Mouse (Mus musculus) mouse embryonic stem cell (cell line): ENCODE measurements around the gene Fgfr3.

Source experiments
- in situ Hi-C, 2 experiments: fragments of 300-500 bp; cut with MboI; formaldehyde crosslinking; loops; 1 replicate in 1 of 2; 3 replicates in 1 of 2; pipeline ENCODE4 v1.14.3; 2019 to 2020; ENCODE audit warnings: low sequenced_read_pairs in 2 of 2, low pct_unique_long_range_greater_than_20kb in 1 of 2, mixed read lengths in 1 of 2; ENCODE audit not compliant: unreplicated experiment in 1 of 2

Gene Fgfr3

DNA sequence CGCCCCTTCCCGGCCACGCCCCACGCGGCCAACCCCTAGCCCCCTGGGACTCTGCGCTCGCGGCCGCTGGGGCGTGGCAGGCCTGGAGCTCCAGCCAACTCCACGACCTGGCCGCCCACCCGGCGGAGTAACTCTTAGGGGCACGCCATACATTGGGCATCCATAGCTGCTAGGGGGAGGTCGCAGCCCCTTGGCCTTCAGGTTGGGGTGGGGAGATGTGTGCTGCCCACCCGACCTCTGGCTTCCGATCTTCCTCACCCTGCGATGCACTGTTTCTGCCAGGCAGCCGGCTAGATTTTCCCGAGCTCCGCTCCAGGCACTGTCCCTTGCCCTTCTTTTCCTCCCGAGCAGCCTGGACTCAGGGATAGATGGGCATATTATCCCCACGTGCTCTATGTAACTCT lies 25.8 kb upstream of the Fgfr3 start:
- in situ Hi-C loops = no loop called here

DNA sequence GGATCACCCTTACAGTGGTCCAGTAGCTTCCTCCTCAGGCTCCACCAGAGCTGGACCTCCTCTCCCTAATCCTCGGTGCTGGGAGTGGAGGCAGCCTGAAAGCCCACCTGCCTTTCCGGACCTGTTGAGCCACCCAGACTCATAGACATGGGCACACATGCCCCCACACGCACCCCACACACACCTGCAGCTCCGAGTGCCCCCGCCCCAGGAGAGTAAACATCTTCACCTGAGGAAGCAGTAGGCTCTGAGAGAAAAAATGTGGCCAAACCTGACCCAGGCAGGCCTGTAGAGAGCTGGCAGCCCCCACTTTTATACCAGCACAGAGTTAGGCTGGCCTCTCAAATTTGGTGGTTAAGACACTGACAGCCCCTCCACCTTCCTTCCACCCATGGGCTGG lies 25.0 kb upstream of the Fgfr3 start:
- in situ Hi-C loops = no loop called here

DNA sequence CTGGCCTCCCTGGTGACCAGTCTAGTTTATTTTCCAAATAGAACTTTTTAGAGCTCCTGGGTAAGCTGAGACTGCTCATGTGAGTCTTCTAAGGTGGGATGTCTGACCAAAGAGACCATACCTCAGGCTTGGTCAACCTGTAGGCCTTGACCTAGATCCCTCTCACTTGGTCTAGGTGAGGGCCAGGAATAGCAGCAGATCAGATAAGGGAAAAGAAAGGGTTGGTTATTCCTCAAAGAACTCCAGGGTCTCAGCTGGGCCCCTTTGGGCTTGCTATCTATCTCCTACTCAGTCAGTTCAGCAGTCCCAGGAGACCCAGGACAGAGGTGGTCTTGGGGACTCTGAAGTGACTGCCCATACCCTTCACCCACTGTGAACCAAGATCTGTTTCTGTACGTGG lies 23.9 kb upstream of the Fgfr3 start:
- in situ Hi-C loops = no loop called here

DNA sequence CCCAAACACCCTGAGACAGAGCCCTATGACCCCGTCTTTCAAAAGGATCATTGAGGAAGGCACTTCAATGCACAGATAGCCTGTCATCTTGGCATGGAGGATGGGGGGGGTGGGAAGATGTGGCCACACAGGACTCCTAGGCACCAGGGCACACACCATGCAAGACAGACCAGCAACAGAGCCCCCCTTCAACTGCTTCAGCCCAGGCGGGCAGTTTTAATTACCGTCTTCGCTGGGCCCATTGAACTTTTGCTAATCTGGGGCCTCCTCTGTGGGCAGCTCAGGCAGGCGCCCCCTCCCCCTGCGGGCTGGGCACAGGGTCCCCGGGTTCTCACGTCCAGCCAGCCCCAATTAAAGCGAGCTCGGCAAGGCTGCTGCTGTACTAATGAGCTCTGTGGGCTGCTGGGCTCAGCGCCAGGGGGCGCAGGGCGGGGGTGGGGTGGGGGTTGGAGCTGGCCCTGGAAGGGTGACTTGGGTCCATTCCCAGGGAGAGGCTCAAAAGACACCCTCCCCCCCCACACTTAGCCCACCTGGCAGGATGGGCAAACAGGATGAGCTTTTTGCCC lies 23.4 kb upstream of the Fgfr3 start:
- in situ Hi-C loops = no loop called here

DNA sequence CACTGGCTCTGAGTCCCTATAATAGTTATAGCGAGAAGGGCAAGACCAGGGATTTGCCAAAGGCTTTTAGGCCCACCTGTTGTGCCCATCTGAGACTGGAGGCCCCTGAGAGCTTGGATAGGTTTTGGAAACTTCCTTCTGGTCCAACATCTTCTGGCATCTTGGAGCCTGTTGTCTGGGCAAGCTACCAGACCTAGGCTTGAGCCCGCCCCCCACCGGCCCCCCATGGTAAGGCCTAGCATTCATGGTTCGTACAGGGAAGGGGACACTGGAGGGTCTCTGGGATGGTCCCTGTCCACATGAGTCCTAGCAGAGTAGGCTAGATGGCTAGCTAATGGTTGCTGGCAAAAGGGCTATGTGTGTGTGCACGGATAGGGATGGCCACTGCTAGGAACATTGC lies 22.8 kb upstream of the Fgfr3 start:
- in situ Hi-C loops = no loop called here

DNA sequence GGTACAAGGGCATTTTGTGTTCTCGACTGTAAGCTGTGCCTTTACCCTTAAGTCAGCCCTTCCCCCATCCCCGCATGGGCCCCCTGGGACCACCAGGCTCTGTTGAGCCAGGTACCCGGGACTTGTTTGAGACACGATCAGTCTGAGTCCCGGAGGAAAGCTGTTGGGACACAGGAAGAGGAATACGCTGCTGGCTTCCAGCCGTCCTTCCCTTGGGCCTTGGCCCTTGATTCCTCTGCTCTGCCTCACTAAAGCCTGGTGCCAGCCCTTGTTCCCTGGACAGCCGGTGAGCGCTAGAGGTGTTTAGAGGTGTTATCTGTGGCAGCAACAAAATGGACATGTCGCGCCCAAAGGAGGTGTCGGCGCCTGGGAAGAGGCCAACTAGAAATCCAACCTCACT lies 21.5 kb upstream of the Fgfr3 start:
- in situ Hi-C loops = loop anchor here in 1 of 2 experiments (25.0 kb wide), 1 partner anchor 1687 kb away; the partner anchor contains the start of gene Hmx1

DNA sequence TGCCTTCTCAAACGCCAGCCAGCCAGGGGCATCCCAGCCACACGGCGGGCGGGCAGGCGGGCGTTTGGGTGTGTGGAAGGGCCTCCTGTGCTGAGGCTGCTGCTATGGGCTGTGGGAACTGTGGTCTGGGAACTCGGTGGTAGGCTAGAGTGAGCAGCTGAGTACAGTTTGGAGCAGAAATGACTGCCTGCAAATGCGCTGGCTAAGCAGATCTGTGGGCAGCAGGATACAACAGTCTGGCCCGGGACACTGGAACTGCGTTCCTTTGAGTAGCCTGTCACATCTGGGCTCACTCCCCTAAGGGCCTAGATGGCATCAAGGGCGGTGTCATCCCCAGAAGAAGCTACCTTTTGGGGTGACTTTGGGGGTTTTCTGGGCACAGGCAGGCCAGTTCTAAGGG lies 19.6 kb upstream of the Fgfr3 start:
- in situ Hi-C loops = loop anchor here in 1 of 2 experiments (25.0 kb wide), 1 partner anchor 1685 kb away; the partner anchor contains the start of gene Hmx1

DNA sequence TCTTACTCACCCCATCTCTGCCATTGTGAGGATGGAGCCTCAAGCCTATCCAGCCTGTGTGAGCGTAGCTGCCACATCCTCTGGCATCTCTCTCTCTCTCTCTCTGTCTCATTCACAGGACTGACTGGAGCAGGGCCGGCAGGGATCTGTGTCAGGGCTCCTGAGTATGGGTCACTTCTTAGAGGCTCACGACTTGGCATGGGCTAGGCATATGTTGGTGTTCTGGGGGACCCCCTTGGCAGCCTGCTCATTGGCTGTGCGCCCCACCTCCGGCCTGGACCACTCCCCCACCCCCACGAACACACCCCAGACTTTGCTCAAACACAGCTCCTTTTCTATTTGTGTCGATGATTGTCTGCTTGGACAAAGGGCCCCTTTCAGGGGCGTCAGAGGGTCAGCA lies 17.5 kb upstream of the Fgfr3 start:
- in situ Hi-C loops = loop anchor here in 1 of 2 experiments (25.0 kb wide), 1 partner anchor 1683 kb away; the partner anchor contains the start of gene Hmx1

DNA sequence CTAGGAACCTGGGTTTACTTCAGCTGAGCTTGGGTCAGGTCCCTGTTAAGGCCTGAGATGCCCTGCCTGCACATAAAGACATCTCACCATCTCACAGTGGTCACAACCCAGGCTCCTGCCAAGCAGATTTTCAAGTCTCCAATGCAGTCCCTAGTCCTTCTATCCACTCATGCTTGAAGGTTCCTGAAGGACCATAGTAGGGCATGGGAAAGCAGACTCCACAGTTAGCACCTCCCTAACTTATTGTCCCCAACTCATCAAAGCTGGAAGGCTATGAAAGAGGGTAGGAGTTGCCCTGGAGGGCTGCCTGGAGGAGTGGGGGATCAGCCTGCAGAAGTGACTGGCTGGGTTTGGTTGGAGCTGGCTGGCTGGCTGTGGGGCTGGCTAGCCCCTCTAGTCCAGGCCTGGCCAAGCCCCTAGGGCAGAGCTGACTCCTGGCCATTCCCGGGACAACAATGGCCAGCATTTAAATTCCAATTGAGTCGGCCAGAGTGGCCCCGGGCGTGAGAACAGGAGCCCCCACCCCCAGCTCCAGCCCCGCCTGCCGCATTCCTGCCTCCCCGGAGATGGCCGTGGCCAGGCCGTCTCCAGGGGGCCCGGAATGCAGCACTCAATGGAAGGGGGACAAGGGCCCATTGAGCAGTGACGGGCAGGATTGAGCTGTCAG lies 16.4 kb upstream of the Fgfr3 start:
- in situ Hi-C loops = loop anchor here in 1 of 2 experiments (25.0 kb wide), 1 partner anchor 1682 kb away; the partner anchor contains the start of gene Hmx1

DNA sequence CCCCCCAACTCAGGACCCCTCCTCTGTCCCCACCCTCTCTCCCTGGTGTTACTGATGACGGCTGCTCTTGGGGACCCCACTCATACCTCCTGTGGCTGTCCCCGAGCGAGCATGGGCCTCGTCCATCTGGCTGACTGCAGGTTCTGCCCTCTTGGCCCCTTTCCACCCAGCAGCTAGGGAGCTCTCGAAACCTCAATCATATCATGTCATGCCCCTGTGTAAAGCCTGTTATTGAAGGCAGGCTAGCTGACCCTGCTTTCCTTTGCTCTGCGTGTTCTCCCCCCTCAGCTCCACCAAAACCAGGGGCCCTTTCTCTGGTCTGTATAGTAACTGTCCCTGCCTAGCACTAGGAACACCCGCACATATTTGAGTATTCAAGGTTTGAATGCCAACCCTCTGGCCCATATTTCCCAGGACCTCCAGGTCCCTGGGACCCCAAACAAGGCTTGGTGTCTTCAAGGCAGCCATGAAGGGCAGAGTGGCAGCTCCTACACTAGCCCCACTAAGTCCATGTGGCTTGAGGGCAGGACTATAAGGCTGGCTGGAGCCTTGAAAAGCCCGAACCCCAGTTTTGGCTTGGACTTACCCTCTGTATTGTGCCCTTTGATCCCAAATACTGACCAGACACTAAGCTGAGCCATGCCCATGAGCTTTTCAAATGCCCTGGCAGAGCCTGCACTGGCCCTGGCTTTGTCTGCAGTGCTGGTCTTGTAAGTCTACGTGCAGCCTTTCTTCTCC lies 15.7 kb upstream of the Fgfr3 start:
- in situ Hi-C loops = loop anchor here in 1 of 2 experiments (25.0 kb wide), 1 partner anchor 1682 kb away; the partner anchor contains the start of gene Hmx1

DNA sequence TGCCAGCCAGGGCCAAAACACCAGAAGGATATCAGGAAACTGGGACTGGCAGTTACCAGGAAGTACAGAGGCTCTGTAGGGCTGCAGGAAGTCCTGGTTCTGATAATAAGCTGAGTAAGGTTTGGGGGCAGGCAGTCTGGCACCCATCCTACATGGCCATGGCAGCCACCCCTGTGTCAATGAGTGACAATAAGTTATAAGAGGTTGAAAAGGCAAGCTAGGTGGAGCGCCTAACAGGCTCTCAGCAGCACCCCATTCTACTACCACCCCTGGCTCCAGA lies 15.2 kb upstream of the Fgfr3 start:
- in situ Hi-C loops = loop anchor here in 1 of 2 experiments (25.0 kb wide), 1 partner anchor 1681 kb away; the partner anchor contains the start of gene Hmx1

DNA sequence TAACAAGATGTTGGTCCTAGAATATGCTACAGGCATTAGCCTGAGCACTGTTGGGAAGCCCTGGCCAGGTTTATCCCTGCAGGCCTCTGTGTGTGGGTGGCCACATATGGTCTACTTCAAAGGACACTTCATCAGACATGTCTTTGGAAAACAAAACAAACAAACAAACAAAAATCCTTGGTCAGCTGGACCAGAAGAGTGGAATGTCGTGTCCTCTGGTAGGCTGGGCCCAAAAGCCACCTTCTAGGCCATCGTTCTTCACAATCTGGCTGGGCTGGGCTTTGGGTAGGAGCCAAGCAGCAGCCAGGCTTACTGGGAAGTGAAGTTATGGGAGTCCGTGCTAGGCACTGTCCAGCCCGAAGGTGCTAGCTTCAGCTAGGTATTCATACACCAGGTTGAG lies 14.3 kb upstream of the Fgfr3 start:
- in situ Hi-C loops = loop anchor here in 1 of 2 experiments (25.0 kb wide), 1 partner anchor 1680 kb away; the partner anchor contains the start of gene Hmx1

DNA sequence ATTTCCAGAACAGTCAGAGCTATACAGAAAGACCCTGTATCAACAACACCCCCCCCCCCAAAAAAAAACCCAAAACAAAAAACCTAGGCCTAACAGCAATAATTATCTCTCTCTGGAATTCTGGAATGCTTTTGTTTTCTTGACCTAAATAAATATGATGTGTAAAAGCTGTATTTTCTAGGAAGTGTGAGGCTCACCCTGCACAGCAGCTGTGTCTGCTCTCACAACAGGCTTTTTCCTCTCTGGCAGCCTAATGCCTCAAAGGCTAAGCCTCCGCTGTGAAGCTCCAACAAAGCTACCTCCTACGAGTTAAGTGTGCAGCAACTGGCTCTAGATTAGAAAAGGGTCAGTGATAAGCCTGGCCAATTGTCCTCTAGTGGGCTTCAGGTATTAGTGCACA lies 12.4 kb upstream of the Fgfr3 start:
- in situ Hi-C loops = loop anchor here in 1 of 2 experiments (25.0 kb wide), 1 partner anchor 1678 kb away; the partner anchor contains the start of gene Hmx1

DNA sequence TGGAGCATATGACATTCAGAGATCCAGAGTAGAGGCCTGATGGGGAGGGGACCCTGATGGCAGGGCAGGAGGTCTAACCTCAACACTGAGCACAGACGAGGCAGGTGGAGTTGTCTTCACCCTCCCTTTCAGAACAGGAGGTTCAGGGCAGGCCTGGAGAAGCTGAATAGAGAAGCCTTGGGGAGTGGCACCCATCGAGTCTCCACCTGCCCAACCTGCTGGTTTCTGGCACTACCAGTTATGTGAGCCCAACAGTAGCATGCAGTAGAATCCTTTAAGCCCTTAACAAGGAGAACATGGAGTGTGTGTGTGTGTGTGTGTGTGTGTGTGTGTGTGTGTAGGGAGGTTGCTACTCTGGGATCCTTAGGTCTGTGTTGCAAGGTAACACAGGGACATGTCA lies 8.9 kb upstream of the Fgfr3 start:
- in situ Hi-C loops = loop anchor here in 1 of 2 experiments (25.0 kb wide), 1 partner anchor 1675 kb away; the partner anchor contains the start of gene Hmx1

DNA sequence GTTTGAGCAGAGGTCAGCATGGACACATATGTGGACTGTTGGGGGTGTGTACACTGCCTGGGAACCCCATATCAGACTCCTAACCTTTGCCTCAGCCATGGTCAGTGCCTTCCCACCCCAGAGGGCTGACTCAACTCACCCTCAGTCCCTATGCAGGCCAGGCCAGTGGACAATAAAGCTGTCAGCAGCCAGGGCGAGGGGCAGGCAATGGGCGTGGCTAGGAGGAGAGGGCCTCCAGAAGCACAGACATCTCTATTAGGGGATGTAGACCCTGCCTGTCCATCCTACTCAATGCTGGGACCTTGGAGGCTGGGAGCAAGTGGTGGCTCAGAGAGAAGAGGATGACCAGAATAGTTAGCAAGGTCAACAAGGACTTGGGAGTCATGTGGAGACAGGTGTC lies 6.3 kb upstream of the Fgfr3 start:
- in situ Hi-C loops = loop anchor here in 1 of 2 experiments (25.0 kb wide), 1 partner anchor 1672 kb away; the partner anchor contains the start of gene Hmx1

DNA sequence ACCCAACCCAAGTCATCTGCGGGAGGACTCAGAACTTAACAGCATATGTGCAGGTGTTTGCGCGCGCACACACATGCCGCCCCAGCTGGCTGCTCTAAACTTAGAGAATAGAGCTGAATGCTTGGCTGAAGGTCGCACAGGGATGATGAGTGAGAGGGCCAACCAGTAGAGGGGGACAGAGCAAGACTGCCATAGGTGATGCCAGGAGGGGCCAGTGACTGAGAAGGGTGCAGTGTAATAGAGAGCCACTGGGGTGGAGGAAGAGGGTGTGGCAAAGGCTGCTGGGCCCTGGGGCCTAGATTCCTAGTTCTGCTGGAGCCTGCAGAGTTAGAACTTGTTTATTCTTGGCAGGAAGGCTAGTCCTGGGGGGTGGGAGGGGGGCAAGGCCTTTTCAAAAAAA lies 5.0 kb upstream of the Fgfr3 start:
- in situ Hi-C loops = loop anchor here in 1 of 2 experiments (25.0 kb wide), 1 partner anchor 1671 kb away; the partner anchor contains the start of gene Hmx1

DNA sequence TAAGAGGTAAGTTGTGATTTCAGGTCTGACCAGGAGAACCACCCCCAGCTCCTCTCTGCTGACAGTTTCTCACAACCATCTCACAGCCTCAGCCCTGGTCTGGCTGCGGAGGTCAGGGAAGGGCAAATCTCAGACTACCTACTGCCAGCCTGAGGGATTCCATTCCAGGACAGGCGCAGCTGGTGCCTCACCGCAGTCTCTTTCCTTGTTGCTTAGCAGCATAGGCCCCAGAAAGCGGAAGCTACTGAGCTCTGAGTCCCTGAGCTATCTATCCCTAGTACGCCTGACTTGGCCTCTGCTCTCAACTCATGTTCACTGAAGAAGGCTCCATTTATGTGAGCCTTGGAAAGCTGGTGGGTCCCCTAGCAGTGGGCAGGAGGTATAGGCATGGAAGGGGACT lies 3.0 kb upstream of the Fgfr3 start:
- in situ Hi-C loops = loop anchor here in 1 of 2 experiments (25.0 kb wide), 1 partner anchor 1669 kb away; the partner anchor contains the start of gene Hmx1

DNA sequence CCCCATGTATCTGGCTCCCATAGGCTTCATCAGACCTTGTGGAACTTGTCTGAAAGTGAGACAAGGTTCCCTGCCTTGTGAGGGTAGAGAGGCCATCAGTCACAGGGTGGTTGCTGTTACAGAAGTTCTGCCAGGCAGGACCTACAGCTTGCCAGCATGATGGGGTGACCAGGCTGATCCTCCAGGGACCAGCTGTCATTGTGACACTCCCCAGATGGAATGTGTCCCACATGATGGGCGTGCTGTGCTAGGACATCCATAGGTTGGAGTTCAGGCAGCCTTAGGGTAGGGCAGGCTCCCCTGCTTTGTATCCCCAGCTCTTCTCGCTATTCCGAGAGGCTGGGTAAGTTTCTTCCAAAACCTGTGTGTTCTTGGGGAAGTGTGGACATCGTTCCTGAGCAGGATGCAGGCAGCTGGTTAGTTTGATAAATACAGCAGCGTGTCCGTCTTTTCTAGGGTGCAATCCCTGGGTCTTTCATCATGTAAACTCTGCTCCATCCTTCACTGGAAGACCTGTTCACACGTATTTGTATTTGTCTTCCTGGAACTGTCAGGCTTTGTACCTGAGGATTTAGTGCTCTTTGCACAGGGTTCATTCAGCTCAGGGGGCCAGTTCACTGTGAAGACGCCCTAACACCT lies 503 bp upstream of the Fgfr3 start:
- in situ Hi-C loops = loop anchor here in 1 of 2 experiments (25.0 kb wide), 1 partner anchor 1666 kb away; the partner anchor contains the start of gene Hmx1
